Mouse (Mus musculus) CD4-positive helper T cell, adult 2 months (primary cell): Measurements from ENCODE around the gene Dmac2.

Experiments used
- DNase-seq: peaks from one replicate; pipeline ENCODE4 v3.0.0-alpha.2; 2012; ENCODE audit warnings: low read depth, missing footprints, low spot score

Dmac2 gene

DNA sequence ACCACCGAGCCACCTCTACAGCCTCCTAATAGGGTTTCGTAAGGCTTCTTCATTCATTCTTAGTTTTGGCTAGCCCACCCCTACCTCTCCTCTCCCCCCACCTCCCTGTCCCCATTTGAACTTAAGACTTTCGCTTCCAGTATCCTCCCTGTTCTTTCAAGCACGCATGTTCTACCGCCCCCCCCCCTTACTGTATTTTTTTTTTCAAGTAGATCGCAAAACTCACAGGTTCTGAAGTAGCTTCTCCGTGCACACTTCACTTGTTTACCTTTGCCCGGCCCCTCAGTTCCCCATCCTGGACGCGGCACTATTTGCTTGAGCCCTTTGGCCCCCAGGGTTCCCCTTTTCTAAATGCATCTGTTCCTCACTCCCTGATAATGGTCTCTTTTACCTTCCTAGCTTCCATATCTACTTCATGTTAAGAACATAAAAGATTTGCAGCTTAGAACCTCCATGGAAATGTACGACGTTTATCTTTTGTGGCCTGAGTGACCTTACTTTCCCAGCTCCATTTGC is 33.1 kb downstream of the Dmac2 start:
- DNase-seq: no peak

DNA sequence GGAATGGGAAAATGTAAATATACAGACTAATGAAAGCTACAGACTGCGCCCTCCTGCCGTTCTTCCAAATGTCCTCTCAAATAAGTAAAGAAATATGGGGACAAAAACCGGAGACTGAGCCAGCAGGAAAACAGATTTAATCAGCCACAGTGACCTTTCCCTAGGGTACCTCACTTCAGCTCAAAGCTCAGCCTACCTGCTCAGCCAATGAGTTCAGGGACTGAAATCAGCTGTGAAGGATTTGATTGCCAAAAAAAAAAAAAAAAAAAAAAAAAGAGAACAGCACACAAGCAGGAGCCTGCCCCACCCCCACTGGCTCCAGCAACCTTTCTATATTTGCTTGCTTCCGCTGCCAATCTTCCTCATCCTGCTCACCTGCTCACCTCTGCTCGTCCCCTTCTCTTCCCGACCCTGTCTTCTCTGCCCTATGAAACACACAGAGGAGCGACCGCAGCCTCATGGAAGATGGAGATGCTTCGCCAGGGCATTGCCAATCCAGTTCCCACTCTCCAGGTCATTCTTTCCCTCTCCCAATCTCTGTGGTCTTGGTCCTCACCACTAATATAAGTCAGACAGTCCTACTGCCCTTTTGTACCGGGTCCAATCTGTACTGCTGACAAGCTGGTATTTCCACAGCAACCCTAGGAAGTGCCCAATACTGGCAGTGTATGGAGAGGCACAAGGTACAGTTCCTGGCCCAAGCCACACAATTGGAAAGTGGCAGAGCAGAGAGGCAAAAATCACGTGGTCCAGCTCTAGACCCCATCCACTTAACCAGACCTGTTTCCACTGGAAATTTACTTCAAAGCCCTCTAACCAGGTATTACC is 36.6 kb downstream of the Dmac2 start:
- no peak for DNase-seq

DNA sequence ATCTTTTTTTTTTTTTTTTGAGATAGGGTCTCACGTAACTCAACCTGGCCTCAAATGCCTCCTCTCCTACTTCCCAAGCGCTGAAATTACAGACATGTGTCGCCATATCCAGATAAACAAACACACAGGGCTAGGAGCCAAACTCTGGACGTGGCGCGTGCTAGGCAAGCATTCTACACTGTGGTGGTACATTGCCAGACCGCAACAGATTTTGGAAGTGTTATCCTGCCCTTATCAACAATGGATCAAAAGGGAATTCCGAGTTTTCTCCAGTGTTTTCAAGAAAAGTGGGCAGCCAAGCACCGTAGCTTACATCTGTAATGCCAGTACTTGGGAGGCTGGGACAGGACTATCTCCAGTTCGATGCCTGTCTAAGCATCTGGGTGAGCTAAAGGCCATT is 38.6 kb downstream of the Dmac2 start:
- DNase-seq: no peak

DNA sequence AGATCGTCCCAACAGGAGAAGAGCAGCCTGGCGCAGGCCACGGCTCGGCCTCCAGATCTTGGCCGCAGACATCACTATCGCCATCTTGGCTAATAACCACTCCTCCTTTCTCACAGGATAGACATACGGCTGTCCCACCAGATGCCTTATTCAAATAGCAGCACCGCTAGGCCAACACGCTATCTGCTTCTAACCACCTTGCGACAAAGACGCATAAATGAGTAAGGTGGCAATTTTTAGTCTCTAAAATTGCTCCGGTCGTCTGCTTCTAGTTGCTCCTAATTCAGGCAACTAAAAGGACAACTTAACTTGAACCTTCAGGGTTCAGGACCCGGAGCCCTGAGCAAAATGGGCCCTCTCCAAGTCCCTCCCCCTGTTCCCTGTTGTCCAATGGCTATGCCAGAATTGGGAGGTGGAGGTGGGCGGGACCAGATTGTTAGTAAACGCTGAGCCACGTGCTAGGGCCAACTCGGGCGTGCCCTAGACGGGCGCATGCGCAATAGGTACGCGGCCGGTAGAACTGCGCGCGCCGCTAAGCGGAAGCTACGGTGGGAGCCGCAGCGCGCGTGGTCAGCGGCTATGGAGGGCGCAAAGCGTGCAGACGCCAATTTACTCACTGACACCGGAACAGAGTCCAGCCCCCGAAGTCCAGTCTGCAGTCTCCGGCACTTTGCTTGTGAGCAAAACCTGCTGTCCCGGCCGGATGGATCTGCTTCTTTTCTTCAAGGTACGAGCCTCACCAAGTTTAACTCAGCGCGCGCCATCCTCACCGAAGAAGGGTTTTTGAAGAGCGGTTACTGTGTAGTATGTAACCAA is 39.7 kb downstream of the Dmac2 start, which contains the start of the genes Bckdha and Exosc5:
Gene Bckdha (minus strand): TSS at position 325 of the 816 bp plus-strand sequence.
Gene Exosc5 (plus strand): TSS at position 508 of the 816 bp plus-strand sequence.
- DNase-seq: peak; percentile 99

DNA sequence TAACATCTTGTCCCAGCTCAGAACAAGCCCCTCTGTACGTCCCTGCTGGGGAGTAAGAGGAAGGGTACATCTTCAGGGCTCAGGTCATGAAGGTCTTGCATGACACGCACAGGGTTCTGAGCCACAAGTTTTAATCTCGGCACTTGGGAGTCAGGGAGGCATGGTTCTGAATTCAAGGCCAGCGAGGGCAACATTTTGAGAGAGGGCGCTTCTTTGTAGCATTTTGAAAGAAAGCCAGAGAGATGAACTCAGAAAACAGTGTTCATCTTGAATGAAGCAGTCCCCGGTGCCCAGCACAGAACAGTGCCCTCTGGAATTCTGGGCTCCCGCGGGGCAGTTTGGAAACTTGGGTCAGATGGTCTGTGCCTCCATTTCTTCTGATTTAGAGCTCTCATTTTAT is 47.2 kb downstream of the Dmac2 start:
- DNase-seq: no peak

DNA sequence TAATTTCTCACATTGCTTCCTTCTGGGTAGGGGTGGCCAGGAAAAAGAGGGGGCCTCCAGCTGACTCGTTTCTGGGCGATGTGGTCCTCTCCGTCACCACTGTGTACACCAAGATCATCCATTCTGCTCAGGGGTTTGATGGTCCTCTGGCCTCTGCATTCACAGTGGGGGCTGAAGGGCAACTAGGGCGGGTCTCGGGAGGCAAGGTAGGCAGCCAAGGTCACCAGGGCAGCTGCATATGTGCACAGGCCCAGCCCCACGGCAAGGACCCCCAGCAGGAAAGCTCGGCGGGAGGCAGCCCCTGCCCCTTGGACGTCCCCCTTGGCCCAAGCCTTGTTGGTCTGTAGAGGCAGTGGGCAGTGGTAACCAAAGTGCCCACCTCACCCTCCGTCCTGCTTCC is 49.9 kb downstream of the Dmac2 start:
- DNase-seq: no peak

DNA sequence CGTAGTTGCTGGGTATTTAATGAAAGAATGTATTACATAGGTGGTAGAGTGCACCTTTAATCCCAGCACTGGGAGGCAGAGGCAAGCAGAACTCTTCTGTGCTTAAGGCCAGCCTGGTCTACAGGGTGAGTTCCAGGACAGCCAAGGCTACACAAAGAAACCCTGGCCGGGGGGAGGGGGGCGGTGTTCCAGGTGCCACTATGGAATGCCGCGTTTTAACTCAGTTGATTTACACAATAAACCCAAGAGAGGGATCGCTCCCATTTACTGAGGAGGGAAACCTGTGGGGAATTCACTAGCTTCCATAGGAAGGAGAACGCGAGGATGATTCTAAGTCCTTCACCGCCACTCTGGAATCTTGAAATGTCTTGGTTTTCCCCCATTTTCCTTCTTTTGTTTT is 50.4 kb downstream of the Dmac2 start:
- DNase-seq: no peak

DNA sequence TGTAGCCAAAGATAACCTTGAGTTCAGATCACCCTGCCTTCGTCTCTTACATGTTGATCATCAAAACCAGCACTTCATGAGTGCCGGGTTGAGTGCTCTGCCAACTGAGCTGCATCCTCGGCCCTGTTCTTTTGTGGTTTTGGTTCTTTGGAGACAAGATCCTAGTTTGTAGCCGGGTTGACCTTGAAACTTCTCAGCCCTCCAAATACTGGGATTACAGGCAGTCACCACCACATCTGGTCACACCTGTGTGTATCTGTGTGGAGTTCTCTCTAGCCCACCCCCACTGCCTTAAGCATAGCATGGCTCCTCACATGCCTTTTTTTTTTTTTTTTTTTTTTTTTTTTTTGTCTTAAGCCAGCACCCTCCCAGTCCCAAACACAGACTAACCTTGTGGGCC is 50.9 kb downstream of the Dmac2 start:
- DNase-seq: no peak

DNA sequence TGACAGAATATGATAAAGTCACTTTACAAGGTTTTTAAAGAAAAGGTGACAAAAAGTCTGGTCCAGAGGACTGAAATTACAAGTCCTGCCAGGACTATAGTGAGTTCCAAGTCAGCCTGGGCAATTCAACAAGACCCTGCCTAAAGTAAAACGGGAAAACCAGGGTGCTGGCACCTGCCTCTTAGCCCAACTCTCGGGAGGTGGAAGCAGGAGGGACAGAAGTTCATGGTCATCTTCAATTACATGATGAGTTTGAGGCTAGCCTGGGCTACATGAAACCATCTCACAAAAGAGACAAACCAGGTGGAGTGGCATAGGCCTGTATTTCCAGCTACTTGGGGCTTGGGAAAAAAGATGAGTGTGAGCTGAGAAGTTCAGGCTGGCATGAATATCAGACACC is 52.5 kb downstream of the Dmac2 start:
- DNase-seq: no peak

DNA sequence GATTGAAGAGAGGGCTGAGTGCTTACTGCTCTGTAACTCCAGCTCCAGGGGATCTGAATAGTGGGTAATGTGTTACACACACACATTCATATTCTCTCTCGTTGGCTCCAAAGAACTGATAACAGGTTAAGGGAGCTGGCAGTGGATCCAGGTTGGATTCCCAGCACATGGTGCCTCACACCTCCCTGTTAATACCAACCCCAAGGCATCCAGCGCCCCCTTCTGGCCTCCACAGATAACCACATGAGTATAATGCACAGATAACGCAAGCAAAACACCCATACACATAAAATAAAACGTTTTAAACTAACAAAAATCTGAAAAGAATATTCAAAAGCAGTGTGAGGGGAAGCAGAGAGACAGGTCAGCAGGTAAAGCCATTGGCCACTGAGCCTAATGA is 53.2 kb downstream of the Dmac2 start:
- DNase-seq: no peak

DNA sequence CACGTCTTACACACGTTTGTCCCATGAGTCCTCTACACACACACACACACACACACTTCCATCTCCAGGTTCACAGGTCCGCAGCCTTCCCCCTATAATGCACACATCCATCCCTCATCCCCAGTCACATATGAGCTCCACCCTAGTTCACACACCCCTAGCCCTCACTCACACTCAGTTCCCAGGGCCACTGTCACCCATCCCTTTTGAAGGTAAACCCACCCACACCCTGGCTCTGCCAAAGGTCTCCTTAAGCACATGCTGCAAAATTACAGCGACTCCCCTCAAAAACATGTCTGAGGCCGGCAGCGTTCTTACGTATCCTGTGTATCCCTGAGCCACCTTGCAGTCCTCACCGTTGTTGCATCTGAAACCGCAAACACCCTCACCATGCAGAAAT is 55.1 kb downstream of the Dmac2 start:
- no peak for DNase-seq

DNA sequence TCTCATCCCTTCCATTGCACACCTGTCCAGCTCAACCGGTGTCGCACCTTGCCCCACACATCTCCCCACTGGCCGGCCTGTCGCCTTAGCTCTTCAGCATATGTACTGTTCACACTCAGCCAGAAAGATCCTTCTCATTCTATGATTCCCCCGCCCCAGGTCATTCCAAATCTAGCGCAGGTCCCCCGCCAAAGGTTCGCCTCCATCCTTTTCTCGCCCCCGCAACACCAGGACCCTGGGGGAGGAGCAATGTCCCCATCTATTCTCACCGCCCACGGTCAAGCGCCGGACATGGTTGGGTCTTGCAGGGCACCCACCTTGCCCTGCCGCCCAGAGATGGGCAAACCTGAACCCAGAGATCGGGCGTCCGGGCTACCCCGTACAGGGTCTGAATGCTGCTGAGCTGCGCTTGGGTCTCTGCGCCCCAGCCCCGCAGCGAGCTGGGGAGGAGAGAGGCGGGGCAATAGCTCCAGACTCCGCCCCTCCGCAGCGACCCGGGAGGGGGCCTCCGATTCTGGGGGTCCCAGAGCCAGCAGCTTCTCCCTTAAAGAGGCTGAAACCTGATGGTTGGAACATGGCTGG is 55.6 kb downstream of the Dmac2 start, which contains the start of gene Tmem91:
Gene Tmem91 (minus strand): TSS at position 448 of the 582 bp plus-strand sequence.
- no peak for DNase-seq
